Mouse (Mus musculus): ENCODE measurements around the gene Nfix.

Gene Nfix

DNA sequence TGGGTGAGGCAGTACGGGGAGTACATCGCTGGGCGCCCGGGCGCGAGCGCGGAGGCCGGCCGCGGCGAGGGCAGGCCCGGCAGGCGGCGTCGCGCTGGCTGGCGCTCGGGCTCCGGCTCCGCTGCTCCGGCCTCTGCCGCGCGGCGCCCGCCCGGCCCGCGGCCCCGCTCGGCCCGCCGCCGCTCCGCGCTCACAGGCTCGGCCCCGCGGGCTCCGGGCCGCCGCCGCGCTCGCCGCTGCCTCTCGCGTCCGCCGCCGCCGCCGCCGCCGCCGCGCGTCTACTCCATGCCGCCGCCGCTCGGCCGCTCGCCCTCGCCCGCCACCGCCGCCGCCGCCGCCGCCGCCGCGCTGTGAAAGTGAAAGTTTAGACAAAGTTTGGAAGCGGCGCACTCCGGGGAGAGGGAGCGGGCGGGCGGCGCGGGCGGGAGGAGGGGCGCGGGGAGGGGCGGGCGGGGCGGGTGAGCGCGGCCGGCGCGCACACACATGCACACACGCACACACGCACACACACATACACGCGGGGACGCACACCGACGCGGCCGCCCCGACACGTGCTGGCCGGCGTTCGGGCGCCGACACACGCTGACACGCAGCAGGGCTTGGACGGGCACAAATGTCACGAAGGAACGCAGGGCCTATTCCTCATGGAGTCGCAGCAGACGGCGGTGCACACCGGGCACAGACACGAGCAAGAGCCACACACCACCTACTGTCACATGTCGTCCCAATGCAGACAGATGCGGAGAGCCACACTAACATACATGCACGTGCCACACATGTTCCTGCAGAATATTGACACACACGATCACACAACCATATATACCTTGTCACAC is at the start of gene Nfix:
Nfix (minus strand) TSS at position 346 of the 833 bp plus-strand sequence.
- in situ Hi-C loops (cut with MboI, MseI), result loop anchor here (5.0 kb wide), 1 partner anchor 58 kb away; no protein-coding TSS in a partner anchor

DNA sequence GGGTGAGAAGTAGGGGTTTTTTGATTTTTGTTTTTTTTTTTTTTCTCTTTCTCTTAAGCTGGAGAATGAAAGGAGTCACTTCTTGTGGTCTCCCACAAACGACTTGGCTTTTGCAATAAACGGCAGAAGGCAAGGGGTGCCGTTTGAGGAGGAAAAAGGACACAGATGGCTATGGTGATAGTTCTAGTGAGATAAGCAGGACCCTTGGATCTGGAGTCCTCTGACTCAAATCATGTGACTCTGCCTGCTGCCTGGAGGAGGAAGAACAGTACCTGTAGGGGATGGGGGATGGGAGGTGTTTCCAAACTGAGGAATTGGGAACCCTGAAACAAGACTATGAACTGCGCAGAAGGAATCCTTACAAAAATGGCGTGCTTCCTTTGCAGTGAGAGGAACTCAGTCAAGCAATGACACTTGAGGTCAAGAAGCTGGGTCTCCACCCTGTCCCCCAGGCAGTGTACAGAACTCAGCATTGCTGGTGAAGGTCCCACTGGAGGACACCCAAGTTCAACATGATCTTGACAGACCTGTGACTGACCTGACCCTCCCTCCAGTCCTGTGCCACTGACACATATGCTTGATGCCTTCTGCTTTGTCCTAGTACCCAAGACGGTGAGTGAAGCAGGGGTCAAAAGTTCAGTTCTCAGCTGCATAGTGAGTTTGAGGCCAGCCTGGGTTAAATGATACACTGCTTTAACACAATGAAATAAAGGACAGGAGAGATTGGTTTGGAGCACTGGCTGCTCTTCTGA is 47.7 kb upstream of the Nfix start:
- in situ Hi-C loops (cut with MboI, MseI), result loop anchor here (5.0 to 25.0 kb wide), 2 partner anchors 54 to 1111 kb away; partner anchors contain the start of genes Adgre5 and Klf1

DNA sequence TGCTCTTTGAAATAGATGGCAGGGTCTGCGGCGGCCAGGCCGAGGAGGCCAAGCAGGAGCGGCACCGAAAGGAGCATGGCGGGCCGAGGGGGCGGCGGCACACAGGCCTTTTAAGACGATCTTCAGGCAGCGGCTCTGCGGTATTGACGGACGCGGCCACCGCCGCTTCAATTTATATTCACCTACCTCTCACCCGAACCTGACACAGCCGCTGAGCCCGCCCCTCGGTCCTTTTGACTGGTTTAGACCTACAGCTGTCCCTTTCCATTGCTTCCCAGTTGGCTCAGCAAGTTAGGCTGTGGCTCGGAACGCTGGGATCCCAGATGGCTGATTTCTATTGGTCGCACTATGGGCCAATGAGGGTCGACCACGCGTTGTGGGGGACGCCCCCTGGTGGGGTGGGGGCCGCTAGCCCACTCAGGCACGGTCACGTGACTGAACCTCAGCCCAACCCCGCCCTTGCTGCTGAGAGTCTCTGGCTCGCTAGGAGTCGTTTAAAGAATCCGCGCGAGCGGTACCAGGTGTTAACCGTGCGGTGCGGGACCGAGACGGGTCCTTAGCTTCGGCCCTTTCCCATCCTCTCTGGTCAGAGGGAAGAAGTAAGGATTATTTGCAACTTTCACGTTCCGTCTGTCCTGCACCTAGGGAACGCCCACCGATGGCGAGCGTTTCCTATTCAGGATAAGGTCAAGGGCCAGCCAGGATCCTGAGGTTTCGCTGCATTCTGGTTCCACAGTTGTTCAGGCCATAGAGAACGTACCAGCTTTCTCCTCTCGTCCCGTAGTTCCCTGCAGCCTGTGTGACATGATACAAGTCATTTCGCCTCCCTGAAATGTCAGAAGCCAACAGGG is 46.8 kb upstream of the Nfix start, which contains the start of gene Calr:
Calr (minus strand) TSS at position 213 of the 851 bp plus-strand sequence.
- in situ Hi-C loops (cut with MboI, MseI), result loop anchor here (5.0 to 25.0 kb wide), 2 partner anchors 55 to 1110 kb away; partner anchors contain the start of genes Adgre5 and Klf1

DNA sequence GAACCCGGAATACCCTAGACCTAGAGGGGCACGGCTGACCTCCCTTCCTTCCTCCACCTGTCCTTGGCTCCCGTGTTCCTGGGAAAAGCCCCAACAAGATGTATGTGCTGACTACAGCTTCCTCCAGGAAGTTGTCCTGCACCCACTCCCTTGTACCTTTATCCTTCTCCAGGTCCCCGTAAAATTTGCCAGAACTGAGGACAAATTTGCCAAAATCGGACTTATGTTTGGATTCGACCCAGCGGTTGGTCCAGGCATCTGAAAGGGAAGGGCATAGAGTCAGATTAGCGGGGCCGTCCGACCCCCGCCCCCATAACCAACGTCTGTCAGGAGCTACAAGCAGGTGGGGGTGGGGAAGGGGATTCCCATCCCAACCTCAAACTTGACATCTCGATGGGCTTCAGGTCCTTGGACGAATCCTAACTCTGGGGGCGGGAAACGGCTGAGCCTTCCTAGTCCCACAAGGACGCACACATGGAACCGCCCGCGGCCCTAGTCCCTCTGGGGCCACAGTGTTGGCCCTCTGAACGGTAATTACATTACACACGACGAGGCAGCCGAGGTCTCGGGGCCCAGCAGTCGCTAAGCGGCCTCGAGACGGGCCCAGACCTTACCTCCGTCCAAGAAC is 46.1 kb upstream of the Nfix start:
- in situ Hi-C loops (cut with MboI, MseI), result loop anchor here (5.0 to 25.0 kb wide), 2 partner anchors 56 to 1109 kb away; partner anchors contain the start of genes Adgre5 and Klf1

DNA sequence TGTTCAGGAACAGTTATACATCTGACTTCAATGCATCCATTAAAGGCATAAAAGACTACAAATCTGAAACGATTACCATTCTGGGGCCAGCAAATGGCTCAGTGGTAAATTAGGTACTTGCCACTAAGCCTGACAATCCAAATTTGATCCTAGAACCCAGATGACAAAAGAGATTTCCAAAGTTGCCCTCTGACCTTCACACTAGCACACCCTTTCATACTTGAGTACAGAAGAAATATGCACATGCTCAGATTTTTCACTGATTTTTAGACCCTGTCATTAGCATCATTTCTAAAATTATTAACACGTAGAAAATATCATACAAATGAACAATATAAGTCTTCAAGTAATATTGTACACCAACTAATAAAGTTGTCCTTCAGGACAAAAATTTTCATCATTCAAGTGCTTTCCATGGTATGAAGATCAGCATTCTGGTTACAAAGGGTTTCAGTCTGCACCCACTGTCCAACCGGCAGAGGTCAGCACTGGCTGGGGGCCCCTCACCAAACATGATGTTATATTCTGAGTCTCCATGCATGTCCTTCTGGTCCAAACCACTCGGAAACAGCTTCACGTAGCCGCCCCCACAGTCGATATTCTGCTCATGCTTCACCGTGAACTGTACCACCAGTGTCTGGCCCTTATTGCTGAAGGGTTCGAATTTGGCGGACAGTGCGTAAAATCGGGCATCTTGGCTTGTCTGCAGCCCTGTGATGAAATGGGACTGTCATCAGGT is 45.4 kb upstream of the Nfix start:
- in situ Hi-C loops (cut with MboI, MseI), result loop anchor here (5.0 to 25.0 kb wide), 2 partner anchors 57 to 1108 kb away; partner anchors contain the start of genes Adgre5 and Klf1

DNA sequence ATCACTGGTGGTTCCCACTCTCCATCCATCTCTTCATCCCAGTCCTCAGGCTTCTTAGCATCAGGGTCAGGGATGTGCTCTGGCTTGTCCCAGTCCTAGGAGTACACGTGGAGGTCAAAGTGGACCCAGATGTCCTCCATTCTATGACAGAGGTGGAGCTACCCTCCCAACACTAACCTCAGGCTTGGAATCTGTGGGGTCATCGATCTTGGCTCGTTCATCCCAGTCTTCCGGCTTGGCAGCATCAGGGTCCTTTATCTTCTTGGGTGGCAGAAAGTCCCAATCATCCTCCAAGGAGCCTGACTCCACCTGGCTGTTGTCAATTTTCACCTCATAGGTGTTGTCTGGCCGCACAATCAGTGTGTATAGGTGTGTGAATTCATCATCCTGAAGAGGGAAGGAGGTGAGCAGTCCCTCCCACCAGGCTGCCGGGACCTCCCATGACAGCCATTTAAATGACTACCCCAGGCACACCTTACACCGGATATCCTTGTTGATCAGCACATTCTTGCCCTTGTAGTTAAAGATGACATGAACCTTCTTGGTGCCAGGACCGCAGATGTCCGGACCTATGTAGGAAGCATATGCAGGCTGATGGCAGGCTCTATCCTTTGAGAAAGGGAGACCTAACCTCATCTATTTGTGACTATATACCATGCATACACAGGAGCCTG is 44.4 kb upstream of the Nfix start:
- in situ Hi-C loops (cut with MboI, MseI), result loop anchor here (5.0 to 25.0 kb wide), 2 partner anchors 58 to 1107 kb away; partner anchors contain the start of genes Adgre5 and Klf1

DNA sequence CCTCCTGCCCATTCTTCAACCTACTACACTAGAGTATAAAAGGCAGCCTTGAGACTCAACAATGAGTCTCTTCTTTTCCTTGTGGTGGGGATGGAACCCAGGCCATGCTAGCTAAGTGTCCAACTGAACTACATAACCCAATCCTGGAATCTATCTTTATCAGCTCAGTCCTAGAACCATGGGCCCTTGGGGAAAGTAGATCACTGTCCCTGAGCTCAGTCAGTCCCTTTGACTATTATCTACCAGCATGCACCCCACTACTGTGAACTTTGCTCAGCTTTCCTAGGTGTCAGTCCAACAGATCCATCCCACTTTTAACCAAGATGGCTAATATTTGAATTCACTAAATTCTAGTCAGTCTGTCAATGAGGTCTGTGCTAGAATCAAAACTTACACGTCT is 41.4 kb upstream of the Nfix start:
- in situ Hi-C loops (cut with MboI, MseI), result loop anchor here (25.0 kb wide), 1 partner anchor 1104 kb away; the partner anchor contains the start of gene Adgre5

DNA sequence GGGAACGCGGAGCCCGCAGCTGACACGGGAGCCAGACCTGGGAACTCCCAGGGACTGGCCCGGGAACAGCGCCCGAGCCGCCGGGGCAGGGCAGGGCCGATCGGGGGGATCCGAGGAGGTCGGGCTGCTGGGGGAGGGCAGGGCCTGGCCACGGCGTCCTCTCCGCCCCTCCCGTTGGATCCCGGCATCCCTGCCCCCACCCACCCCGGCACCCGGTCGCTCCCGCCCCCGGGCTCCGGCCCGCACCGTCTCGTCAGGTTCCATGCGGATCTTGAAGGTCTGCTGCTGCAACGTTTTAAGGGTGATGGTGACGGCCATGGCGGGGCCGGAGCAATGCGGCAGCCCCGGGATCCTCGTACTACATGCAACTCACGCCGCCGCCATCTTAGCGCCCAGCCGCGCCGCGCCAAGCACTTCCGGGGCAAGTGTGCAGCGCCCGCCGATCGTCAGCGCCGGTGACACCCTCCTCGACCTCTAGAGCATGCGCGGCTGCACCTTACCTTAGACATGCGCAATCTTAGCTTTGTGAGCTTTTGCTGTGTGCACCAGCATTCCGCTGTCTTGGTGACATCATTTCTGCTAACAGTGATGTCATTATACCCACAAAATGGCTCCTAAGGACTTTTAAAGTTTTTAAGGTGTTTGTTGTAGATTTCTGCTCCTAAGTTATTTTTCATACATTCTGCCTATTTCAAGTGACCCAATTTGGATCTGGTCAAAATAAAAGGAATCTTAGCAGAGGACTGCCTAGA is 40.3 kb upstream of the Nfix start, which contains the start of gene Rad23a:
Rad23a (minus strand) TSS at position 418 of the 752 bp plus-strand sequence.
- in situ Hi-C loops (cut with MboI, MseI), result loop anchor here (25.0 kb wide), 1 partner anchor 1103 kb away; the partner anchor contains the start of gene Adgre5

DNA sequence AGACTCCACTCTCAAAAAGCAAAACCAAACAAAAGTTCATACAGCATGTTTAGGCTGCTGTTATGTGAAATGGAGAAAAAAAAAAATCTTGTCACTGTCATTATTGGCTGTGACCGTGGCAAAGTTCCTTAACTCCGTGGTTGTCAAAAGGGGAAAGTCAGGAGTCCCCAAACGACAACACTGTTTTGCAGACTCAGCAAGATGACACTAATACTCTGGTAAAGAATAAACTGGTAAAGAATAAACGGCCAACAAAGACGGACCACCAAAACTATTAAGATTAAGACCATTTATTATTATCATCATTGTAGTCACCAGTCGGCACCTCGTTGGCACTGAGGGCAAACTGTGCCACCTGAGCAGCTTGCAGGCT is 39.7 kb upstream of the Nfix start:
- in situ Hi-C loops (cut with MboI, MseI), result loop anchor here (25.0 kb wide), 1 partner anchor 1103 kb away; the partner anchor contains the start of gene Adgre5

DNA sequence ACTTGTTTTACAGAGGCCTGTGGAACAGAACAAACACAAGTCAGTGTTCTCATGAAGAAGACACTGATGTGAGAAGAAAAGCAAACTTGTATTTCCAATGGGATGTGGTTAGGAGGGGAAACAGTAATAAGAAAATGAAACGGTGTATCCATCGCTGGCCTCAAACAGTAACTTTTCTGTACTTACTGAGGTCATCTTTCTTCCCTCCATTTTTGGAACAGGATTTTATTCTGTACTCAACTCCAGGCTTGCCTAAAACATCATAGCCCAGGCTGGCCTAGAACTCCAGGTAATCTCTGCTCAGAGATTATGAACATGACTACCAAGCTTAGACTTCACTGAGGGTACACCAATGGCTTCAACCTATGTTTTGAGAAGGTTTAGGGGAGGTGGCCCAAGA is 39.3 kb upstream of the Nfix start:
- in situ Hi-C loops (cut with MboI, MseI), result loop anchor here (25.0 kb wide), 1 partner anchor 1102 kb away; the partner anchor contains the start of gene Adgre5

DNA sequence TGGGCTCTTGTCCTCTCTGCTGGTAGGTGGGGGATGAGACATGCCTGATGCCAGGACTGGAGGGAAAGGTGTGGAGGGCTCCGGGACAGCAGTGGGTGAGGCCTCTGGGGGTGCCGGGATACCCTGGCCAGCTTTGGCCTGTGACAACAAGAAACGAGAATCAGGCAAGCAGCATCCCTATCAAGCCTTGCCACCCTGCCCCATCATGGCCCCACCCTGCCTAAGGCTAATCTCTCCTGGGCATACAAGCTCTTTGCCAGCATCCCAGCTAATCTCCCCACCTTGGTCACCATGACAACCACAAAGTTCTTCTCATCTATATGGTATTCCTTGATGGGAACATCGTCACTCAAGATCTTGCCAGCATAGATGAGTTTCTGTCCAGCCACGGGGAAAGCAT is 38.4 kb upstream of the Nfix start:
- in situ Hi-C loops (cut with MboI, MseI), result loop anchor here (25.0 kb wide), 1 partner anchor 1101 kb away; the partner anchor contains the start of gene Adgre5

DNA sequence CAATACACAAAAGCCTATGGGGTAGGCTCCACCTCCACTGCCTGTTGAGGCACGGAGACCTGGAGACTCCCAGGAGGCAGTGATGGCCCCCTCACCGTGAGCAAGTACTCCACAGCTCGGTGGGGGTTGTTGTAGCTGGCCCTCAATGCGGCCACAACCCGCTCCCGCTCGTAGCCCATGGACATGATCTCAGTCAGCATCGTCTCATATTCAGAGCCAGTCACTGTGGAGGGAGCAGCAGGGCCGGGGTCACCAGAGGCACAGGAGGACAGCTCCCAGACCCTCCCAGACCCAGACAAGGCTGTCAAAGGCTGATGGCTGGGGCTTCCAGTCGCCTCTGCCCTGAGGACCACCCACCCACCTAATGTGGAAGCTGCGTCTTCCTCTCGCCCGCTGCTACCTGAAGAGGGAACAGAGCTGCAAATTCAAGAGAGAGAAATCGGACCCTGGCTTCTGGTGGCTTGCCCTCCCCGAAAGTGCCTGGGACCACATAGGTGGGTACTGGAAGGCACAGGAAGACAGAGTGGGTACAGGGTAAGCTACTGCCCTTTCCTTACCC is 37.8 kb upstream of the Nfix start:
- in situ Hi-C loops (cut with MboI, MseI), result loop anchor here (25.0 kb wide), 1 partner anchor 1101 kb away; the partner anchor contains the start of gene Adgre5

DNA sequence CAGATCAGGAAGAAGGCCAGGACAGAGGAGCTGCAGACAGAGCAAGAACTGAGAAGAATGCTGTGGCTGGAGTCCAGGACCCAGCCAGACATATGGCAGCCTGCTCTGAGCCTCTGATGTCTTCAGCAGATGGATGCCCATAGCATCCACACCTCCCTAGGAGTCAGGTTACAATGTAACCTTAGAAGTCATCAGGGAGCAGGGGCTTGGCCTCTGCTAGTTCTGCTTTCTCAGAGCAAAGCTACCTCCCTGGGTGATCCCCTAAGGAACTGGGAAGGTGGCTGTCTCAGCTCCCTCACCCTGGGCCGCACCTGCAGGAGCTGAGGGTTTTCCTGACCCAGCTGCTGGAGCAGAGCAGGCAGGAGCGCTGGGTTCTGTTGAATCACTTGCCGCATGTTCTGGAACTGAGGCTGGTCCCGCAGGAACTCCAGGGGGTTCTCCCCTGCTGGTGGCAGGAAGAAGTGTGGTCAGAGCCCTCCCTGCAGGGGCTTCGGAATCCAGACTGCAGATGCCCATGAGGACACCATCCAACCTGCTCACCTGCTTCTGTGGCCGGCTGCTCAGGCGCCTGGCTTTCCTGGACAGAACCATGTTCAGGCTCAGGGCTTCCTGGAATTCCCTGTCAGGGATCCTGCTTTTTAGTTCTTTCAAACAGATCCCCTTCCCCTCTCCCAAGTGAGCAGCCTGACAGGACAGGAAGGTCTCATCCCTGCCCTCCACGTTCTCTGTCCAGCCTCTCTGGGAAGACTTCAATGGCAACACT is 37.2 kb upstream of the Nfix start:
- in situ Hi-C loops (cut with MboI, MseI), result loop anchor here (25.0 kb wide), 1 partner anchor 1100 kb away; the partner anchor contains the start of gene Adgre5

DNA sequence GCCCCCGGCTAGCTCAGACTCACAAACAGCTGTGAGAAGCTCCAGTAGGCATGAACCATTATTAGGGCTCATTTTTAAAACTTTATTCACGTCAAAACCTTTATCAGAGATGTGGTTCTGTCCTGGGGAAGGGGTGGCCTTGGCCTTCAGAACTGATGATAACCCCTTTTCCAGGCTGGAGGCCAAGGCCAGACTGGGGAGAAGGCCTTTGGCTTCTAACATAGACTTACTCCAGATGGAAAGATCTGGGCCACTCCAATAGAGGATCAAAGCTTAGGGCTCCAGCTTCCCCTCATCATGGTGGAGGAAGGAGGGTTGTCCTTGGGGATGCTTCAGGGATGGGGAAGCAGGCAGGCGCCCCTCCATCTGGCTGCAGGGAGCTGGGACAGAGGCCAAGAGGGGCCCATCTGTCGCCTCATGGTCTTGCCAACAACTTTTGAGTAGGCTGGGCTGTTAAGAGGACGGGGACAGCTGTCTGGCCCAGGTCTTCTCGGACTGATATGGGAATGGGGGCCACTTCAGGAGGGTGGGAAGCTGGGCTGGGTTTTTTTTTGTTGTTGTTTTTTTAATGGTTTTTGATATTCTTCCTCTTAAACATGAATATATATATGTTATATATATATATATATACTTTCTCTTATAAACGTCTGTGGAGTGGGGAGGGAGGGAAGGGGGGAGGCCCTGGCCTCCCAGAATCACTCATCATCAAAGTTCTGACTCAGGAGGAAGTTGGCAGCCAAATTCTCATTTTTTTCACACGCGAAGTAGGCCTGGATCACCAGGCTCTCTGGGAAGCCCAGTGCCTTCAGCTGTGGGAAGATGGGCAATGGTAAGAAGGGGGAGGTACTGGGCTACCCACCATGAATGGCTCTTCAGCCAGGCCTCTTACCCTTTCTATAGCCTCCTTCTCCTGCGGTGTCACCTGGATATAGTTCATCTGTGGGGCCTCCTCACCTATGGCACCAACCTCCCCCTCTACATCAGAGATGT is 35.0 kb upstream of the Nfix start:
- in situ Hi-C loops (cut with MboI, MseI), result loop anchor here (25.0 kb wide), 1 partner anchor 1098 kb away; the partner anchor contains the start of gene Adgre5
